Mouse (Mus musculus): ENCODE results near the gene Cd274. TPM values are rescaled to one million over a fixed set of nuclear protein-coding genes. Genes with fewer than 3 reads are reported as not detected.

Gene Cd274
- polyA plus RNA-seq, 1 experiment from 2014 or later, result 0.27 TPM

DNA sequence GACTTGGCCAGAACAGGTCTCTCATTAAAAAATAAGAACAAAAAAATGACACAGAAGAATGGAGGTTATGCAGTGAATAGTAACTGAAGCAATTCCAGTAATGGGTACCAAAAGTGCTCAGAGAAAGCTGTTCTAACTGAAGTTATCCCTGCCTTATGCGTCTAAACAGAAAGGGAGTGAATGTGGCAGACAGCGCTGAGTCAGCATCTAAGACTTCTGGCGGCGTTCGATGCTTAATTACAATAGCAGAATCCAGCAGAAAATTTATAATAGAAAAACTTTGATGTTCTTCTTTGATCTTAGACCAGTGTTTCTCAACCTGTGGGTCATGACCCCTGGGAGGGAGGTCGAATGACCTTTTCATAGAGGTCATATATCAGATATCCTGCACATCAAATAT lies 21.6 kb upstream of the Cd274 start:
- Histone ChIP-seq H3K4me3 (replicated peaks) (no peak overlapping the region), H3K4me2 (replicated peaks) (no peak overlapping the region), H3K36me3 (peaks cover 6% of the 10 kb centered on the region), H3K27me3 (no peaks in the 10 kb centered on the region), H3K9ac (replicated peaks) (no peak overlapping the region), H3K27ac (no peak overlapping the region), H3K9me3 (no peaks in the 10 kb centered on the region), H3K4me1 (replicated peaks) (no peaks in the 10 kb centered on the region)
- 83% methylated on average over 6 of the region's 6 CpGs for WGBS
- ATAC-seq, result no peak

DNA sequence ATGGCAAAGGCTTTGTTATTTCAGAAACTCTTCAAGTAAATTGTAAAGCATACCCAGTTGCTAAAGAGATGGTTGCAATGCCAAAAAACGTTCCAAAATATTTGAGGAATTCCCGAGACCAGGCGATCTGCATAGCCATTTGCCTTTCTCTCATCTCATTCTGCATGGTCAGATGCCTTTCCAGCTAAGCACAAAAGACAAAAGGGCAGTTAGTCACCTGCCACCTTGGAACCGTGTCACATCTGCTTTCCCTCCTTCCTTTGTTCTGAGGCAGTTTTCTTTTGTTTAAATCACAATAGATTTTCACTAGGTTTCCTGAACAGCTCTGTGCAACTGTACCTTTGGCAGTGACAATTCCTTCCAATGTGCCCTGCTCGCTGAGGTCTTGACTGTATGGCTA lies 16.3 kb upstream of the Cd274 start:
- Histone ChIP-seq H3K4me2 (replicated peaks) (no peak overlapping the region), H3K27me3 (no peaks in the 10 kb centered on the region), H3K9me3 (no peaks in the 10 kb centered on the region), H3K27ac (no peak overlapping the region), H3K36me3 (peaks cover 9% of the 10 kb centered on the region), H3K4me1 (replicated peaks) (peaks cover 4% of the 10 kb centered on the region; the same call in 1 of the 2 replicates), H3K9ac (replicated peaks) (no peak overlapping the region), H3K4me3 (replicated peaks) (no peak overlapping the region)
- ATAC-seq, result no peak
- WGBS, result 43% methylated on average over 5 of the region's 5 CpGs

DNA sequence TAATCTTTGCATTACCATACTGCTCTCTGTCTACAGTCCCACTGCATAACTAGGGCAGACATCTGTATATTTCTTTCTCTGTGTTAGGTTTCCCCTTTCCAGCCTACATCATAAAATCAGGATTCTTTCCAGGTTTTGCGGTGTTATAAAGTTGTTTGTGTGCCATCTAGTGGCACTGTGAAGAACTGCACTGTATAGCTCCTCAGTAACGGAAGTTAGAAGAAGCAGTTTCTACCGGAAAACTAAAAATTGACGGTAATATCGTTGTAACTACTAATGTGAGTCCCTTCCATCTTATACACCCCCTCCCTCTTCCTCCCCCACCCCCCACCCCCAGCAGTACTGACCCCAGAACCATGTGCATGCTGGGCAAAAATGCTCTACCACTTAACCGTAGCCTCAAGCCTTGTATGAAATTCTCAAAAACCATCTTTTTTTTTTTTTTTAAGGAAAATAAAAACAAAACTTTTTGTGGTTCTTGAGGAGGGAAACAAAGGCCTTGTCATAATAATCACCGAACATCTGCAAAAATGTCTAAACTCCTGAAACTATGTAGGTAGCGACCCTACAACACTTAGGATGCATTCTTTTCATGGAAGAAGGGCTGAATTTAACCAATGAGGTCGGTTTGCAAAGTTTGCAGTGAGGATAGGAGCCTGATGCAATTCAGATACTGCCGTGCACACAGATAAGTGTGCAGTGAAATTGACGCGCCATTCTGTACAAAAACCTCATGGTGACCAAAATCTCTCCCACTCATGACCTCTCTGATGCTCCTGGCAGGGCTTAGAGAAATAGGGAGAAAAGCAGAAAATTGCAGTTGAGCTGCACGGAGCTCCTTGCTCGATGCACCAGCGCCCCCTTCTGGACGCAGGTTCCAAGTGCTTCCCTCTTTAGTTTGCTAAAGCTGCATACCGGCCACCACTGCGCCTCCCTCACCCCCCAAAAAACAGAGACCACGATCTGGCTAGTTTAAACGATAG lies 12.1 kb upstream of the Cd274 start:
- peaks cover 7% of the 10 kb centered on the region for H3K4me1 ChIP-seq (replicated peaks)
- H3K9me3 ChIP-seq, result no peaks in the 10 kb centered on the region
- H3K27me3 ChIP-seq, result no peaks in the 10 kb centered on the region
- ATAC-seq, result peak; percentile 80
- peak overlapping the region; percentile 55 for H3K4me2 ChIP-seq (replicated peaks)
- 0 out of 2 replicates have a peak overlapping the region, but pooled peaks have one; percentile 32 for H3K9ac ChIP-seq (replicated peaks)
- peak overlapping the region; percentile 25 for H3K4me3 ChIP-seq (replicated peaks)
- WGBS, result 4% methylated on average over 20 of the region's 20 CpGs
- H3K36me3 ChIP-seq, result peaks cover 24% of the 10 kb centered on the region
- no peak overlapping the region for H3K27ac ChIP-seq

DNA sequence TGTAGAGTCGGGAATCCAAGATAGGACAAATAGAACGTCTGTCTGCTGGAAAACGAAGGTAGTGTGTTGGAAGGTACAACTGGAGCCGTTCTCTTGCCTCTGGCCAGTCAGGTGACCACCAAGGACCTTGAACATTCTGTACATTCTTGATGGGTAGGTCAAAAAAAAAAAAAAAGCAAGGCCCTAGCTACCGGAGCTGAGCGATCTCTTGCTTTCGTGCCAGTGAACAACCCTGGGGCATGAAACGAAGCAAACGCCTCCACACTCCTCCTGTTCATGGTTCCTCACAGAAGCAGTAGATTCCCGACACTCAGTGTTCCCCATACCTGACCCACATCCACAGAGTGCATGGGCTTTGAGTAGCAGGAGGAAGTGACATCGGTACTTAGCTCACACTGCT lies 11.0 kb upstream of the Cd274 start:
- no peak overlapping the region for H3K27ac ChIP-seq
- H3K4me3 ChIP-seq (replicated peaks), result no peak overlapping the region
- 88% methylated on average over 11 of the region's 11 CpGs for WGBS
- H3K9me3 ChIP-seq, result no peaks in the 10 kb centered on the region
- no peak overlapping the region for H3K4me2 ChIP-seq (replicated peaks)
- H3K4me1 ChIP-seq (replicated peaks), result peaks cover 18% of the 10 kb centered on the region
- peaks cover 23% of the 10 kb centered on the region for H3K36me3 ChIP-seq
- H3K9ac ChIP-seq (replicated peaks), result no peak overlapping the region
- ATAC-seq, result no peak
- H3K27me3 ChIP-seq, result no peaks in the 10 kb centered on the region

DNA sequence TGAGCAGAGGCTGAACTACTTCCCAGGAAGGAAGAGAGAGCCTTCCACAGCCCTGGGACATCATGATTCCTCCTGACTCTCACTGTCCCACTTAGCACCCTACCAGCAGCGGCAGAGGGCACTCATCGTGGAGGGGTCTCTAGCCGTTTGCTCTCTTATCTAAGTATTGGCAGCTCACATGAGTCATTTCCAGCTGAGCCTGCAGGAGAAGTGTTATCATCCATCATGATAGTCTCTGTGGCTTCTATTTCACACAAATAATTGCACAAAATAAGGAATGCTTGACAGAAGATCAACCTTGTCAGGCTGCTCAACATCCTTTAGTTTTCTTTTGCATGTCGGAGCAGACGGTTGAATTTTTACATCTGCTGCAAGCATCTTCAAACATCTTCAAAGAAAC lies 7.0 kb upstream of the Cd274 start:
- peaks cover 26% of the 10 kb centered on the region for H3K4me1 ChIP-seq (replicated peaks)
- WGBS, result 86% methylated on average over 5 of the region's 5 CpGs
- no peaks in the 10 kb centered on the region for H3K27me3 ChIP-seq
- H3K9me3 ChIP-seq, result no peaks in the 10 kb centered on the region
- H3K36me3 ChIP-seq, result peaks cover 20% of the 10 kb centered on the region
- H3K4me3 ChIP-seq (replicated peaks), result no peak overlapping the region
- no peak overlapping the region for H3K9ac ChIP-seq (replicated peaks)
- no peak overlapping the region for H3K27ac ChIP-seq
- H3K4me2 ChIP-seq (replicated peaks), result peak overlapping the region; percentile 72; the same call in 1 of the 2 replicates
- ATAC-seq, result no peak

DNA sequence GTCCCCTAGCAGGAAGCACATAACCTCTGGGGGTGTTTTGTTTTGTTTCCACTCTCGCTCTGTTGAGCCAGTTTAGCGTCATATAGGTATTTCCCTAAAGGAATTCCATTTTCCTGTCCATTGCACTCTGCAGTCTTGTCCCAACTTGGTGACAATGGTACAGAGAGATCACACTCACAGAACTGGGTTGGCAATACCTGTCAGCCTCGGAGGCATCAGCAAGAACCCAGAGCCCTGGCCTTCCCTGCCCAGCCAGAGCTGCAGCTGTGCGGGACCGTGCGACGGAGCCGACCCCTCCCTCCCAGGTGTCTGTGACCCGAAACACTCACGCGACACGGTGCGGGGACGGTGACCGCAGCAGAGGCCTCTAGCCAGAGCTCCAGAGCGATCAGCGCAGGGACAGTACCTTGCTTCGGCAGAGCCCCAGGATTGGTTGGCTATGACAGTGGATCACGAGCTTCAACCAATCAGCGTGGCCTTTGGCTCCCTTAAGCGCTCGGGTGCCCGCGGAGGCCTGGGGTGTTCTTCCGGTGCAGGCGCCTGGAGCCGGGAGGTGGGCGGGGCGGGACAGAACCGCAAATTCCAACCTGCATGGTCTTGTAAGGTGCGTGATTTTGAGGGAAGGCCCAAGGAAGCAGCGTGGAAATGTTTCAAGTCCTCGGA lies 5.7 kb upstream of the Cd274 start:
- peak overlapping the region; percentile 74 for H3K4me3 ChIP-seq (replicated peaks)
- H3K36me3 ChIP-seq, result peaks cover 13% of the 10 kb centered on the region
- peak overlapping the region; percentile 83 for H3K9ac ChIP-seq (replicated peaks)
- WGBS, result 3% methylated on average over 33 of the region's 33 CpGs
- no peaks in the 10 kb centered on the region for H3K9me3 ChIP-seq
- H3K4me1 ChIP-seq (replicated peaks), result peaks cover 23% of the 10 kb centered on the region
- peak overlapping the region; percentile 72 for H3K4me2 ChIP-seq (replicated peaks)
- peak overlapping the region; percentile 67 for H3K27ac ChIP-seq
- peaks cover 5% of the 10 kb centered on the region; the same call in 1 of the 2 replicates for H3K27me3 ChIP-seq
- ATAC-seq, result peak; percentile 100

DNA sequence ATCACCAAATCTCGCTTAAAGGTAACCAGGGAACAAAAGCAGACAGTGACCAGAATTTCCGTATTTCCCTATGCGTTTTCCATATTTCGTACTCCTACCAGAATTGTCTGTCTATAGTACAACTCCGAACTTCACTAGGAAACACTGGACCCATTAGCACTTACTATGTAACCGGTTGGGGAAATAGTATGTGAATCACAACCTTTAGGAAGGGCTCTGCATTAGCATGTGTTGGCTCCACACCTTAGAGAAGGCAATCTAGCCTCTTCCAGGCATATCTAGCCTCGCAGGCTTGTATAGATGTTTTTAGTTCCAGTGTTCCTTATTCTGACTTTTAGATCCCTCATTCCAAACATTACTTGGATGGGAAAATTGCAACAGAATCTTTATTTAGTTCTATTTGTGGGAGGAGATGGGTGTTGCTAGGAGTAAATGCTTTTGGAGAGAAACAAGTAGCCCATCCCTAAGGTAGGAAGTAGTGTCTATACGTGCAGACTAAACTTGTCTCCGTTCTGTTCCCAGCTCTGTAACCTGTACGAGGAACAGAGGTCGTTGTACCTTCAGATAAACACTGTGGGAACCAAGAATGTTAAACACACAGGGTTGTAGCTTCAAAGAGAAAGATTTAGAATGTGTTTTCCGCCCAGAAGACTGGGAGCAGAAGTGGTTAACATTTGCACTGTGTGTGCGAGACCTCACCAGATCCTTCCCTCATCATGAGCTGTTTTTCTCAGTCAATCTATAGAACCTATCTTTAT lies 4.9 kb upstream of the Cd274 start:
- peaks cover 5% of the 10 kb centered on the region; the same call in 1 of the 2 replicates for H3K27me3 ChIP-seq
- peak overlapping the region; percentile 74 for H3K4me3 ChIP-seq (replicated peaks)
- H3K27ac ChIP-seq, result 0 out of 2 replicates have a peak overlapping the region, but pooled peaks have one; percentile 67
- H3K9me3 ChIP-seq, result no peaks in the 10 kb centered on the region
- peaks cover 30% of the 10 kb centered on the region for H3K4me1 ChIP-seq (replicated peaks)
- WGBS, result 48% methylated on average over 13 of the region's 13 CpGs
- H3K4me2 ChIP-seq (replicated peaks), result peak overlapping the region; percentile 72
- H3K9ac ChIP-seq (replicated peaks), result peak overlapping the region; percentile 83
- peak; percentile 16 for ATAC-seq
- H3K36me3 ChIP-seq, result peaks cover 13% of the 10 kb centered on the region

DNA sequence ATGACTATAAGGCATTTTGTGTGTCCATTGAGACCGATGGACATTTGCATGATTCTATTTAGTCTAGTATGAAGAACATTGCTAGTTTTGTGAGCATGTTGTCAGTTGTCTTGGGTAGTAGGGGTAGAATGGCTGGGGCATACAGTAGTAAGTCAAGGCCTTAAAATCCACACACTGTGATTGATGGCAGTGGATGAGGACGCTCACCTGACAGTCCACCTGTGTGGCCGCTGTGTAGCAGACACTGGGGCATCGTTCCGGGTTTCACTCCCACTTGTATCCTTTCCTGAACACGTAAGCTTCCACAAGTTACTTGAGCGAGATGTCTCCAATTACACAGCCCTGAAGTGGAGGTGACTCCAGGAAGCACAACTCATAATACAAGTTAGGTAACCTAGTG lies 3.7 kb upstream of the Cd274 start:
- no peak overlapping the region for H3K9ac ChIP-seq (replicated peaks)
- H3K4me2 ChIP-seq (replicated peaks), result no peak overlapping the region
- H3K4me3 ChIP-seq (replicated peaks), result no peak overlapping the region
- no peak for ATAC-seq
- no peak overlapping the region for H3K27ac ChIP-seq
- H3K36me3 ChIP-seq, result peaks cover 6% of the 10 kb centered on the region
- H3K4me1 ChIP-seq (replicated peaks), result peaks cover 33% of the 10 kb centered on the region
- peaks cover 5% of the 10 kb centered on the region; the same call in 1 of the 2 replicates for H3K27me3 ChIP-seq
- 93% methylated on average over 7 of the region's 7 CpGs for WGBS
- H3K9me3 ChIP-seq, result no peaks in the 10 kb centered on the region

DNA sequence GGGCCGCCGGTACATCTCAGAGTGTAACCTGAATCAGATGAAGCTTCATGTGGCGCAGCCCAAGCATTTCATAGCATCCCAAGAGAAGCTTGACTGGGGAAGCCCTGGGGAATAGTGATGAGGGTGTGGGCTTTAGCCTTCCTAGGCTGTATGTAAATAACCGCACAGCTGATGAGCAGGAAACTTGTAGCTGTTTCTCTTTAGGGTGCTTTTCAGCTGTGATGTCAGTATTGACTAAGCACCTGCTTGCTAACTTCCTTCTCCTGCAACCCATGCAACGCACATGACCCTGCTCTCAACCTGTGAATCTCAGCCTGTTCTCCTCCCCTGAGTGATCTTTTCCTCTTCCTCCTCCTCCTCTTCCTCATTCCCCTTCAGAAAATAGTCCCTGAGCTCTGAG lies 3.2 kb upstream of the Cd274 start:
- no peak for ATAC-seq
- peaks cover under 1% of the 10 kb centered on the region; the same call in 1 of the 2 replicates for H3K36me3 ChIP-seq
- H3K27ac ChIP-seq, result no peak overlapping the region
- H3K9me3 ChIP-seq, result no peaks in the 10 kb centered on the region
- peaks cover 33% of the 10 kb centered on the region for H3K4me1 ChIP-seq (replicated peaks)
- no peak overlapping the region for H3K4me2 ChIP-seq (replicated peaks)
- H3K9ac ChIP-seq (replicated peaks), result no peak overlapping the region
- peaks cover 5% of the 10 kb centered on the region; the same call in 1 of the 2 replicates for H3K27me3 ChIP-seq
- H3K4me3 ChIP-seq (replicated peaks), result no peak overlapping the region
- WGBS, result 82% methylated on average over 5 of the region's 5 CpGs

DNA sequence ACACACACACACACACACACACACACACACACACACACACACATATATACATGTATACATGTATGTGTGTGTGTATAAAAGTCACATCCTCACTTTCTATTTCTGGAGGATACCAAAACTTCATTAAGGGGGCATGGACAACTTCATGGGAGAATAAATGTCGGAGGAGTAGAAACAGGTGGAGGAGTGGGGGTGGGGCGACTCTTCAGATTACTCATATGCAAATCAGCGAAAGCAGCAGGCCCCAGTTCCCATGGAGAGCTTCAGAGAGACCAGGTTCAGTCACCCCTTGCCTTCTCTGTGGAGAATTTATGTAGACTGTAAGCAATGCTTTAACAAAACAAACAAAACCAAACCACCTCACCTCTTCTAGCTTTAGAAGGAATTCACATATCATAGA lies 2.1 kb upstream of the Cd274 start:
- H3K27me3 ChIP-seq, result peaks cover 5% of the 10 kb centered on the region; the same call in 1 of the 2 replicates
- ATAC-seq, result no peak
- H3K36me3 ChIP-seq, result no peaks in the 10 kb centered on the region
- H3K4me3 ChIP-seq (replicated peaks), result no peak overlapping the region
- peaks cover 30% of the 10 kb centered on the region for H3K4me1 ChIP-seq (replicated peaks)
- H3K4me2 ChIP-seq (replicated peaks), result no peak overlapping the region
- no peak overlapping the region for H3K27ac ChIP-seq
- H3K9me3 ChIP-seq, result no peaks in the 10 kb centered on the region
- 26% methylated on average over 3 of the region's 3 CpGs for WGBS
- H3K9ac ChIP-seq (replicated peaks), result no peak overlapping the region

DNA sequence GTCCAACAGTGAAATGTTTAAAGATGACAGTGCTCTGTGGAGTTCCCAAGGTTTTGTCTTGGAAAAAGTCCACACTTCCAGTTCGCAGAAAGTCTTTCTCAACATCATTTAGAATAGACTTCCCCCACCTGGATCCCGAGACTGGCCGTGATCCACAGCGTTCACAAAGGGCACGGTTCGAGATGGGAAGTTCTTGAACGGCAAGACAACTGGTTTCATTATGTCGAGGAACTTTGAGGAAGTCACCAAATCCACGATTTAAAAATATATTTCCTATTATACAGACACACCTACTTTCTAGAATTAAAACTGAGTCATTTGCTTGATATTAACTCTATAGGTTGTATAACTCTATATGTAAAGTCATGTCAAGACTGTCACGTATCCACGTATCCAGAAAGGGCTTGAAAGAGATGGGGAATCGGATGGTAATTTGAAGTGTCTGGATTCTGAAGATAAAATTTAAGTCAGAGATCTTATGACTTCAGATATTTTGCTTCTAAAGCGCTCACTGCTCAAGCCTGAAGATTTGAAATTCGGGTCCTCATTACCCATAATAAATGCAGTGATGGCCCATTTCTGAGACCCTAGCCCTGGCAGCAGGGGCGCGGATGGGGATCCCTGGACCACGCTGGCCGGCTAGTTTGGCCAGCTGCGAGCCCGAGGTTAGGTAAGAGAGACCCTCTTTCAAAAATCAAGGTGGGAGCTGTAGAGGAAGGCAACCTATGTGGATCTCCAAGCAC lies 858 bp upstream of the Cd274 start:
- Histone ChIP-seq H3K9ac (replicated peaks) (no peak overlapping the region), H3K36me3 (no peaks in the 10 kb centered on the region), H3K27me3 (peaks cover 5% of the 10 kb centered on the region; the same call in 1 of the 2 replicates), H3K27ac (no peak overlapping the region), H3K4me2 (replicated peaks) (peak overlapping the region; percentile 59), H3K4me1 (replicated peaks) (peaks cover 17% of the 10 kb centered on the region), H3K4me3 (replicated peaks) (peak overlapping the region; percentile 35), H3K9me3 (no peaks in the 10 kb centered on the region)
- WGBS, result 66% methylated on average over 20 of the region's 20 CpGs
- ATAC-seq, result no peak
